Mouse (Mus musculus) midbrain, embryonic 13.5 days (tissue): ENCODE measurements around the gene Rnh1. TPM values are rescaled to one million over a fixed set of nuclear protein-coding genes. Genes with fewer than 3 reads are reported as not detected.

ENCODE experiments used
- ATAC-seq: fragments of 200-750 bp; cut with Nextera tagmentation; 2 replicates; pipeline ENCODE4 v1.8.0; 2017; ENCODE audit warnings: mild to moderate bottlenecking, moderate TSS enrichment, moderate library complexity
- H3K27ac ChIP-seq: fragments of 300-500 bp; sonication (generic); 2 replicates; pipeline ENCODE4 v1.5.1; 2015; ENCODE audit warnings: inconsistent platforms, mild to moderate bottlenecking, moderate library complexity
- H3K27me3 ChIP-seq: fragments of 300-500 bp; sonication (generic); 2 replicates; pipeline ENCODE4 v1.6.1; 2015; ENCODE audit warnings: mild to moderate bottlenecking, inconsistent platforms
- H3K36me3 ChIP-seq: fragments of 300-500 bp; sonication (generic); 2 replicates; pipeline ENCODE4 v1.6.1; 2015; ENCODE audit warnings: mild to moderate bottlenecking, inconsistent platforms
- H3K4me1 ChIP-seq: fragments of 300-500 bp; sonication (generic); replicated peaks from 2 replicates; pipeline ENCODE4 v1.6.1; 2015; ENCODE audit warnings: inconsistent platforms
- H3K4me2 ChIP-seq: fragments of 300-500 bp; sonication (generic); replicated peaks from 2 replicates; pipeline ENCODE4 v1.6.1; 2015; ENCODE audit warnings: moderate library complexity, mild to moderate bottlenecking, inconsistent platforms
- H3K4me3 ChIP-seq: fragments of 300-500 bp; sonication (generic); replicated peaks from 2 replicates; pipeline ENCODE4 v1.5.1; 2015; ENCODE audit warnings: mild to moderate bottlenecking, inconsistent platforms
- H3K9ac ChIP-seq: fragments of 300-500 bp; sonication (generic); replicated peaks from 2 replicates; pipeline ENCODE4 v1.6.1; 2015; ENCODE audit warnings: mild to moderate bottlenecking, inconsistent platforms
- H3K9me3 ChIP-seq: fragments of 300-500 bp; sonication (generic); 2 replicates; pipeline ENCODE4 v1.6.1; 2016; ENCODE audit warnings: mild to moderate bottlenecking, inconsistent platforms
- WGBS: fragments of 180-500 bp; shearing (Covaris S2); methylation state at CpG from one replicate; pipeline ENCODE4 v1.1.7; 2015; 5-methylcytosine and 5-hydroxymethylcytosine counted together
- polyA plus RNA-seq: library from polyadenylated mRNA; unstranded; fragments of >200 nt; fragmentation: Nextera tagmentation; extraction: Ambion mirVana; gene quantifications from 2 replicates; pipeline ENCODE4 v1.2.1, GENCODE M21; 2015

Rnh1 gene
- polyA plus RNA-seq, 1 experiment from 2014 or later = 45.3 TPM

DNA sequence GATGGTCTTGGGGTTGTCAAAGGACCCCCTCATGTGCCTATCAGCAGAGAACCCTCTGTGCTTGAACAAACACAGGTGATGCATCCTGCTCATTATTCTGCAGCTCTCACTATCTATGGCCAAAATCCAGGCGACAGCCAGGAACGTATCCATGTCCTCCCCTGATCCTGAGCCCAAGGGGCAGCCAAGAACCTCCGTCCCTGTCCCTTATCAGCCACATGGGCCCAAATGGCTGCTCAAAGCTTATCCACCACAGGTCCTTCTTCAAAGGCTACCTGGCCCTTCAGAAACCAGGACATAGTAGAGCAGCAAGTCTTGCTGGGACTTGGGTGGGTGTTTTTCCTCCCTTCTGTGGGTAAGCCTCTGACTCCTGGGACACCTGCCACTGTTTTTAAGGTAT is 15.5 kb upstream of the Rnh1 start:
- peaks cover 17% of the 10 kb centered on the region for H3K4me1 ChIP-seq
- 85% methylated on average over 3 of the region's 3 CpGs for WGBS
- H3K9ac ChIP-seq = no peak overlapping the region
- H3K4me2 ChIP-seq = no peak overlapping the region
- H3K9me3 ChIP-seq = no peaks in the 10 kb centered on the region
- H3K36me3 ChIP-seq = peaks cover 38% of the 10 kb centered on the region
- H3K27me3 ChIP-seq = no peaks in the 10 kb centered on the region
- no peak for ATAC-seq
- H3K27ac ChIP-seq = no peak overlapping the region
- no peak overlapping the region for H3K4me3 ChIP-seq

DNA sequence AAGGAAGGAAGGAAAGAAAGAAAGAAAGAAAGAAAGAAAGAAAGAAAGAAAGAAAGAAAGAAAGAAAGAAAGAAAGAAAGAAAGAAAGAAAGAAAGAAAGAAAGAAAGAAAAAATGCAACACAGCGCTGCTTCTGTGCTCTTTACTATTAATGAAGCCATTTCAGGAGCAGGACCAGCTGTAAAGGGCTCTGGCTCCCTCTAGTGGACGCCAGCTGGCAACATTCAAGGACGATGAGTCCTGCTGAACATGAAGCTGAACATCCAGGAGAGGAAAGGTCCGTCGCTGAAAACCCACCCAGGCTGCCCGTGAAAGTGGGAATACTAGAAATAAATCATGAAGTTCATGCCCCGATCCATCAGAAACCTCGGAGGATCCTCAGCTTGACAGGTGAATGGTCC is 3.5 kb upstream of the Rnh1 start:
- Histone ChIP-seq H3K9ac (no peak overlapping the region; the same call in 1 of the 2 replicates), H3K4me2 (no peak overlapping the region), H3K27ac (no peak overlapping the region), H3K4me1 (peaks cover 15% of the 10 kb centered on the region), H3K36me3 (no peaks in the 10 kb centered on the region), H3K9me3 (no peaks in the 10 kb centered on the region), H3K27me3 (no peaks in the 10 kb centered on the region), H3K4me3 (no peak overlapping the region)
- no peak for ATAC-seq
- WGBS = 2% methylated on average over 8 of the region's 8 CpGs

GRCm38 (mm10) chr7:141175068-141175467 is 2.4 kb upstream of the Rnh1 start:
- 88% methylated on average over 4 of the region's 4 CpGs for WGBS
- H3K4me2 ChIP-seq = no peak overlapping the region
- no peak overlapping the region for H3K9ac ChIP-seq
- no peaks in the 10 kb centered on the region for H3K36me3 ChIP-seq
- no peaks in the 10 kb centered on the region for H3K9me3 ChIP-seq
- no peak overlapping the region for H3K4me3 ChIP-seq
- H3K4me1 ChIP-seq = peaks cover 16% of the 10 kb centered on the region
- H3K27me3 ChIP-seq = no peaks in the 10 kb centered on the region
- ATAC-seq = no peak
- H3K27ac ChIP-seq = no peak overlapping the region

DNA sequence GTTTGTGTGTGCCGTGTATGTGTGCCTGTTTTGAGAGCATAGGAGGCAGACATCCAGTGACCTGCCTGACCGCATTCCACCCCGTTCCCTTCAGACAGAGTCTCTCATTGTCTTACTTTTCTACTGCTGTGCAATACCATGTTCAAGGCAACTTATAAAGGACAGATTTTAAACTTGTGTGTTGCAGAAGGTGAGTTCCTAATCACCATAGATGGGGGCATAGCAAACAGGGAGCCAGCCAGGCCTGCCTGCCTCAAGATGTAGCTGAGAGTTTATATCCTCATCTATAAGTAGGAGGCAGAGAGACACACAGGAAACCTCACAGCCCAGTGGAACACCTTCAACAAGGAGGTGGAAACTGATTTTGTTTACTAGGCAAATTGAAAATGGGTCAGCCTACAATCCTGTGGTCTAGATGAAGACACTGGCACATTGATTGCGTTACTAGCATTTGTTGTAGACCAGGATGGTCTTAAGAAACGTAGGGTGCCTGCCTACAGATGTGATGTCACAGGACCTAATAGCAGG is 730 bp upstream of the Rnh1 start:
- peaks cover 18% of the 10 kb centered on the region for H3K4me1 ChIP-seq

DNA sequence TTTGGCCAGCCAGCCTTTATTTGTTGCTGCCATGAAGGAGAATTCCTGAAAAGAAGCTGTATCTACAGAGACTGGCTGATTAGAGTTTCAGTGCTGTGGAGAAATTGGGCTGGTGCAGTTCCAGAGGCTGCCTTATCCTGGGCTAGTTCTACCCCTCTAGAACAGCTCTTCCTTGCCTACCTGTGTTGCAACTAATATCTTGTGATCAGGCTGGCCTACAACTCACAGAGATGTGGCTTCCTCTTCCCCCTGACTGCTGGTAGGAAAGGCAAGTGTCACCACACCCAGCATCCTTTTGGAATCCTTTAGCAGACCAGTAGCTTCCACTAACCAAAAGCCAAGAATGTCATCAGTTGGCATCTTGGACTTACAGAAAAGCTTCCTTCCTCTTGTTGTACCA is 2.8 kb downstream of the Rnh1 start:
- Histone ChIP-seq H3K27ac (no peak overlapping the region), H3K4me1 (peaks cover 25% of the 10 kb centered on the region), H3K36me3 (peaks cover 13% of the 10 kb centered on the region), H3K4me3 (no peak overlapping the region), H3K4me2 (no peak overlapping the region), H3K9ac (no peak overlapping the region), H3K9me3 (no peaks in the 10 kb centered on the region), H3K27me3 (no peaks in the 10 kb centered on the region)
- ATAC-seq = no peak

More for the DNA sequence above, 730 bp upstream of the Rnh1 start:
- Histone ChIP-seq H3K4me2 (peak overlapping the region; percentile 66), H3K27me3 (no peaks in the 10 kb centered on the region), H3K36me3 (no peaks in the 10 kb centered on the region), H3K9me3 (no peaks in the 10 kb centered on the region), H3K27ac (no peak overlapping the region), H3K4me3 (peak overlapping the region; percentile 54), H3K9ac (peak overlapping the region; percentile 71; the same call in 1 of the 2 replicates)
- no peak for ATAC-seq
- 91% methylated on average over 5 of the region's 5 CpGs for WGBS

DNA sequence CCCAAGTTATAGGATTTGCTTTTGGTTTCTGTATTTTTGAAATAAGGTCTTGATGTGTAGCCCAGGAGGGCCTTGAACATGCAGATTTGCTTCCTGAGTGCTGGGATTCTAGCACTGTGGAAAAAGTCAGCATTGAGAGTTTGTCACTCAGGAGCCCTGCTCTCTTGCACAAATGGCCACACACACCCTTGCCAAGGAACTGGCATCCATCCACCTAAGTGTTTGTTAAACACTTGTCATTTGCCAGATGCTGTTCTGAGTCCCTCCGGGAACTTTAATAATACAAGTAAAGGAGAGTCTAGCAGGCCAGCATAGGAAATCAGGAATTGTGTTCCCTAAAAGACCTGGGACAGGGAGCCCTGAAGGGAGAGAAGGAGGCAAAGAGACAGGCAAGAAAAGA is 3.4 kb downstream of the Rnh1 start:
- Histone ChIP-seq H3K4me3 (no peak overlapping the region), H3K9me3 (no peaks in the 10 kb centered on the region), H3K4me2 (no peak overlapping the region), H3K27ac (no peak overlapping the region), H3K36me3 (peaks cover 13% of the 10 kb centered on the region), H3K4me1 (peaks cover 25% of the 10 kb centered on the region), H3K9ac (no peak overlapping the region), H3K27me3 (no peaks in the 10 kb centered on the region)
- no peak for ATAC-seq
- WGBS = 84% methylated on average over 1 of the region's 1 CpGs

- Histone ChIP-seq H3K27ac (no peak overlapping the region), H3K9ac (peak overlapping the region; percentile 61), H3K9me3 (no peaks in the 10 kb centered on the region), H3K4me3 (peak overlapping the region; percentile 25), H3K4me2 (peak overlapping the region; percentile 45), H3K4me1 (peaks cover 24% of the 10 kb centered on the region), H3K27me3 (no peaks in the 10 kb centered on the region), H3K36me3 (peaks cover 16% of the 10 kb centered on the region)
- WGBS = 3% methylated on average over 22 of the region's 22 CpGs
- ATAC-seq = no peak
Observed at GRCm38 (mm10) chr7:141168518-141168953, 4.1 kb downstream of the Rnh1 start.

DNA sequence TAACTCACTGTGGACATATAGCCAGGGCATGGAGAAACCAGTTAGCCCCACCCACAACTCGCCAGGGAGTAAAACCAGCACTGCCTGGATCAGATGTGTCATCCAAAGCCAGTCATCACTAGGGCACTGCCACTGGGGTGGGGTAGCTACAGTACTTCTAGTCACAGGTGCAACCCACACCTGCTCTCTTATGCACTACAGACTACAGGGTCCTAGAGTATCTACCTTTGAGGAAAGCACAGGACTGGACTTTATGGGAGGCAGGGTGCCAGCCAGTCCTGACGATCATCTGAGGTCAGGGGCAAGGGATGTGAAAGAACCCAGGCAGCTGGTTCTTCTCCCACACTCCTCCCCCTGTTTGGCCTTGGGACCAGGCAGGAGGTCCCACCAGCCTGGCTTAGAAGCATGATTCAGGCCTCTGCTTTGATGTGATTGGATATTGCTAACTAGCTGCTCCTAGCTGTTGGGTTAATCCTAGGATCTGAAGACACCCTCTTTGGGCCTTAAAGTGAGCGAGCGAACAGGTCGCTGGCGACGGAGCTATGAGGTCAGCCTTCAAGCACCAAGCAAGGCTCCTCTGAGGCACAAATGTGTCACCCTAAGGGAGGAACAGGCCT is 4.6 kb downstream of the Rnh1 start:
- H3K4me2 ChIP-seq = peak overlapping the region; percentile 45
- H3K4me1 ChIP-seq = peaks cover 19% of the 10 kb centered on the region
- 20% methylated on average over 7 of the region's 7 CpGs for WGBS
- no peak for ATAC-seq
- peaks cover 20% of the 10 kb centered on the region for H3K36me3 ChIP-seq
- H3K27ac ChIP-seq = no peak overlapping the region
- peak overlapping the region; percentile 25 for H3K4me3 ChIP-seq
- no peaks in the 10 kb centered on the region for H3K9me3 ChIP-seq
- H3K27me3 ChIP-seq = no peaks in the 10 kb centered on the region
- peak overlapping the region; percentile 61 for H3K9ac ChIP-seq

GRCm38 (mm10) chr7:141164850-141165249 is 7.8 kb downstream of the Rnh1 start:
- no peak for ATAC-seq
- H3K4me3 ChIP-seq = no peak overlapping the region
- H3K27ac ChIP-seq = no peak overlapping the region
- no peak overlapping the region for H3K4me2 ChIP-seq
- H3K4me1 ChIP-seq = peaks cover 10% of the 10 kb centered on the region
- no peaks in the 10 kb centered on the region for H3K9me3 ChIP-seq
- peaks cover 45% of the 10 kb centered on the region for H3K36me3 ChIP-seq
- no peak overlapping the region for H3K9ac ChIP-seq
- no peaks in the 10 kb centered on the region for H3K27me3 ChIP-seq
- 86% methylated on average over 6 of the region's 6 CpGs for WGBS

GRCm38 (mm10) chr7:141164397-141164796 is 8.3 kb downstream of the Rnh1 start:
- ATAC-seq = no peak
- Histone ChIP-seq H3K4me2 (no peak overlapping the region), H3K9me3 (no peaks in the 10 kb centered on the region), H3K27me3 (no peaks in the 10 kb centered on the region), H3K9ac (no peak overlapping the region), H3K4me3 (no peak overlapping the region), H3K4me1 (peaks cover 10% of the 10 kb centered on the region), H3K27ac (no peak overlapping the region), H3K36me3 (peaks cover 49% of the 10 kb centered on the region)
- whole genome bisulfite sequencing = 94% methylated on average over 7 of the region's 7 CpGs

GRCm38 (mm10) chr7:141155362-141155761 is 17.3 kb downstream of the Rnh1 start:
- Histone ChIP-seq H3K9me3 (no peaks in the 10 kb centered on the region), H3K27me3 (no peaks in the 10 kb centered on the region), H3K4me1 (no peaks in the 10 kb centered on the region), H3K4me2 (no peak overlapping the region), H3K36me3 (peaks cover 79% of the 10 kb centered on the region), H3K4me3 (no peak overlapping the region), H3K9ac (no peak overlapping the region), H3K27ac (no peak overlapping the region)
- no peak for ATAC-seq
- WGBS = 93% methylated on average over 9 of the region's 9 CpGs

- ATAC-seq = no peak
Observed at GRCm38 (mm10) chr7:141148639-141149038, 24.0 kb downstream of the Rnh1 start.

DNA sequence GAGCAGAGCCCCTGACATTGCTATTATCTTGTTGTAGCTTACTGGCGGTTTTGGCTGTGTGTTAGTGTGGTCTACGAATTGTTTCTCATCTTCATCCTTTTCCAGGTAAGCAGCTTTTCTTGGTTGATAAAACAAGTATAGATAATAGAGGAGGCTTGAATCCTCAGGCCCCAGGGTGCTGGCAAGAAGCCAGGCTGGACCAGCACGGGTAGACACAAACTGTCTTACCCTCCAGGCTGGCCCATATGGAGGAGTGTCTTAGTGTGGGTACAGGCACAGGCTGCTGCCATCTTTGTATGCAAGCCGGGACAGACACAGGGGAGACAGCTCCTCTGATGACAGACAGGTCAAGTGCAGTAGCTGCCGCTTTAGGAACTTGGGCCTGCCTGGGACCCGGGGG is 25.6 kb downstream of the Rnh1 start:
- Histone ChIP-seq H3K9me3 (no peaks in the 10 kb centered on the region), H3K9ac (0 out of 2 replicates have a peak overlapping the region, but pooled peaks have one; percentile 23), H3K27ac (no peak overlapping the region), H3K4me2 (no peak overlapping the region), H3K36me3 (peaks cover 55% of the 10 kb centered on the region), H3K4me1 (no peaks in the 10 kb centered on the region), H3K27me3 (no peaks in the 10 kb centered on the region), H3K4me3 (no peak overlapping the region)
- ATAC-seq = no peak
- 79% methylated on average over 6 of the region's 6 CpGs for WGBS

More at GRCm38 (mm10) chr7:141148639-141149038, 24.0 kb downstream of the Rnh1 start:
- WGBS = 87% methylated on average over 4 of the region's 4 CpGs
- Histone ChIP-seq H3K4me3 (no peak overlapping the region), H3K27me3 (no peaks in the 10 kb centered on the region), H3K9ac (no peak overlapping the region), H3K4me2 (no peak overlapping the region), H3K36me3 (peaks cover 68% of the 10 kb centered on the region), H3K4me1 (no peaks in the 10 kb centered on the region), H3K27ac (no peak overlapping the region), H3K9me3 (no peaks in the 10 kb centered on the region)
